Mouse (Mus musculus): ENCODE data around the gene Ewsr1. TPM values are rescaled to one million over a fixed set of nuclear protein-coding genes. Genes with fewer than 3 reads are reported as not detected.

Gene Ewsr1
- total and polyA plus RNA-seq, 3 experiments, result 399 to 1,267 (median 418) TPM

DNA sequence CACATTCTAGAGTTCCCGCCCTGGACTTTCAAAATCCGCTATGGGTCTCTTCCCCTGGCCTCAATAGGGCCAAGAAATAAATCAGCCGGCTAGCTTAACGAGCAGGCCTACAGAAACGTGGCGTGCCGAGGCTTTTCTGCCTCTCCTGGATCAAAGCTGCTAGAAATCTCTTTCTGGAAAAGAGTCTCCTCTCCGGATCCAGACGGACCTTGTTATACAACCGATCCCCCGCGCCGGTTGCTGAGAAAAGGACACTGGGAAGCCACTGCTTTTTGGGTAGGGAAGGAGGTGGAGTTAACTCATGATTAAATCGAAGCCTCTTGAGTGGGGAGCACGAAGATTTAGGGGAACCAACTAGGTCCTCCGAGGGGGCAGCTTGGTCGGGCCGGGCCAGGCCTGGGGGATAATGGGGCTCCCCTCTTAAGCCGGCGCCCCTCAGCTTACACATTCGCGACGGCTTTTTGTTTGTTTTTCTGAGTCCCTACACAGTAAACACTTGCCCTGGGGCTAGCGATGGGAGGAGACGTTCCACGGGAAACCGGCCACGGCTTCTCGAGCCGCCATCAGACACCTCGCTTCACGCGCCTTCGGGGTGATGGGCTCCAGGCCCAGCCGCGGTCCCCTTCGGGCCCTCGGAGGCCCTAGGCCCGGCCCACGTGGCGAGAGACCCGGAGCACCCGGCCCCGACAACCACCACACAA lies 881 bp downstream of the Ewsr1 start:
- peaks cover 7 to 45% of the 10 kb centered on the region in 2 experiments; a peak in 3 of 4 replicates for H3K4me1 ChIP-seq (ENCODE audit: control insufficient read depth in 1 of 2, insufficient read depth in 2 of 2)

DNA sequence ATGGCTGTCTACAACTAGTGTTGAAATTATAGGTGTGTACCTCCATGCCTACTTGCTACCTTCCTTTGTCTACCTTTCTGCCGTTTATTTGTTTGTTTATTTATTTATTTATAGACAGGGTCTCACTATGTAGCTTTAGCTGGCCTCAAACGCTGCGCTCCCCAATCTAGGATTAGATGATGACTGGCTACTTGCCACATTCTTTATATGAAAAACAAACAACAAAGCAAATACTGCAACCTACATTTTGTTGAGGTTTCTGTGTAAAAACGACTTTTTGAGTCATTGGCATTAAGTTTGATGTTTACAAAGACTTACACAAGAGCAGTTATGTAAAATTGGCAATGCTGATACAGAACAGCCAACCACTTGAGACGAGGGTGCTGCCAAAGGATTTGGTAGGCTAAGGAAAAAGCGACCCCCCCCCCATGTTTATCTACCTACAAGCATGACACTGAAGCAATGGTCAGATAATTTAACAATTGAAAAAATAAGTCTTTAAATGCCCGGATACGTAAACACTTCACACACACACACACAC lies 2.5 kb downstream of the Ewsr1 start:
- Histone ChIP-seq H3K27me3 (replicated peaks) (no peaks in the 10 kb centered on the region), H3K9me3 (replicated peaks; ENCODE audit: low read length) (no peaks in the 10 kb centered on the region), H3K4me1 (ENCODE audit: control insufficient read depth in 1 of 2, insufficient read depth in 2 of 2) (peaks cover 7 to 49% of the 10 kb centered on the region in 2 experiments; a peak in 3 of 4 replicates), H3K4me3 (replicated peaks in 1 of 3; ENCODE audit: low read depth in 2 of 3, low read length in 2 of 3, poor library complexity in 1 of 3) (peak overlapping the region; percentile 8 to 85 (median 74)), H3K4me2 (ENCODE audit: insufficient read depth, low read depth, poor library complexity, severe bottlenecking) (peak overlapping the region; percentile 97), H3K27ac (ENCODE audit: insufficient read depth, low read depth) (no peak overlapping the region), H3K36me3 (replicated peaks in 1 of 2; ENCODE audit: control insufficient read depth in 1 of 2, insufficient read depth in 1 of 2, low read length in 1 of 2) (peaks cover 16 to 47% of the 10 kb centered on the region in 2 experiments), H3K79me2 (replicated peaks; ENCODE audit: control insufficient read depth, extremely low read depth, insufficient read depth, poor library complexity, severe bottlenecking) (peaks cover 71% of the 10 kb centered on the region), H3K9ac (ENCODE audit: insufficient read depth, low read depth) (peak overlapping the region; percentile 98)
- TF ChIP-seq NELFE (IDR thresholded peaks at IDR 0.05; ENCODE audit: low read depth, low read length), result no peak
- no peak for TF ChIP-seq ZNF384 (IDR thresholded peaks at IDR 0.05; ENCODE audit: low read depth, low read length)
- no peak for TF ChIP-seq TCF12 (IDR thresholded peaks at IDR 0.05; ENCODE audit: low read depth, low read length)
- no peak for TF ChIP-seq CTCF (conservative IDR thresholded peaks at IDR 0.05 in 1 of 2, IDR thresholded peaks at IDR 0.05 in 1 of 2; ENCODE audit: low read depth in 2 of 2, low read length in 2 of 2)
- no peak for TF ChIP-seq CHD2 (IDR thresholded peaks at IDR 0.05; ENCODE audit: low read length)
- TF ChIP-seq PAX5 (IDR thresholded peaks at IDR 0.05; ENCODE audit: low read length), result no peak
- no peak for TF ChIP-seq MYC (IDR thresholded peaks at IDR 0.05; ENCODE audit: low read depth, low read length)
- no peak for TF ChIP-seq IRF4 (IDR thresholded peaks at IDR 0.05; ENCODE audit: low read depth, low read length)
- no peak for TF ChIP-seq SIN3A (IDR thresholded peaks at IDR 0.05; ENCODE audit: low read length)
- no peak for TF ChIP-seq ETS1 (conservative IDR thresholded peaks at IDR 0.05; ENCODE audit: low read depth, low read length)
- TF ChIP-seq KAT2A (IDR thresholded peaks at IDR 0.05; ENCODE audit: insufficient replicate concordance, low read length), result no peak
- TF ChIP-seq BHLHE40 (IDR thresholded peaks at IDR 0.05; ENCODE audit: low read depth, low read length), result no peak
- dilution Hi-C loops (cut with MboI; ENCODE audit: extremely low pct_ligation_motif_present, extremely low pct_unique_long_range_greater_than_20kb, low sequenced_read_pairs), result no loop called here
- DNase-seq (ENCODE audit: extremely low read depth), result no peak
- in situ Hi-C loops (cut with MboI; ENCODE audit: low pct_ligation_motif_present, low pct_unique_long_range_greater_than_20kb, low sequenced_read_pairs), result loop anchor here (5.0 kb wide), 1 partner anchor 34 kb away; no protein-coding TSS in a partner anchor

More for the DNA sequence above, 881 bp downstream of the Ewsr1 start:
- peak overlapping the region; percentile 75 for H3K27ac ChIP-seq (ENCODE audit: insufficient read depth, low read depth)
- TF ChIP-seq MYC (IDR thresholded peaks at IDR 0.05; ENCODE audit: low read depth, low read length) (0 out of 2 replicates have a peak, but pooled peaks have one; percentile 85), ZMIZ1 (IDR thresholded peaks at IDR 0.05; ENCODE audit: low read depth, low read length) (peak; percentile 5; the same call in 1 of the 2 replicates), MXI1 (IDR thresholded peaks at IDR 0.05; ENCODE audit: low read depth, low read length) (peak; percentile 81), ETS1 (conservative IDR thresholded peaks at IDR 0.05; ENCODE audit: low read depth, low read length) (no peak), MEF2A (IDR thresholded peaks at IDR 0.05; ENCODE audit: borderline replicate concordance, low read depth, low read length) (no peak), MAX (IDR thresholded peaks at IDR 0.05; ENCODE audit: low read length) (peak; percentile 83; the same call in 1 of the 2 replicates), RAD21 (IDR thresholded peaks at IDR 0.05; ENCODE audit: low read depth, low read length) (no peak), CHD1 (IDR thresholded peaks at IDR 0.05; ENCODE audit: low read depth, low read length) (peak; percentile 70), RCOR1 (conservative IDR thresholded peaks at IDR 0.05; ENCODE audit: low read depth, low read length) (0 out of 2 replicates have a peak, but pooled peaks have one; percentile 36), KAT2A (IDR thresholded peaks at IDR 0.05; ENCODE audit: insufficient replicate concordance, low read length) (no peak), MAFK (IDR thresholded peaks at IDR 0.05; ENCODE audit: insufficient replicate concordance, low read length) (no peak), NELFE (IDR thresholded peaks at IDR 0.05; ENCODE audit: low read depth, low read length) (no peak), MAZ (IDR thresholded peaks at IDR 0.05; ENCODE audit: low read depth, low read length) (no peak), SMC3 (IDR thresholded peaks at IDR 0.05; ENCODE audit: low read depth, low read length) (no peak), ZC3H11A (IDR thresholded peaks at IDR 0.05; ENCODE audit: low read depth, low read length) (no peak), SIN3A (IDR thresholded peaks at IDR 0.05; ENCODE audit: low read length) (0 out of 2 replicates have a peak, but pooled peaks have one; percentile 32)
- H3K4me3 ChIP-seq (replicated peaks in 1 of 3; ENCODE audit: low read depth in 2 of 3, low read length in 2 of 3, poor library complexity in 1 of 3), result peak overlapping the region; percentile 74 to 94 (median 85)
- H3K79me2 ChIP-seq (replicated peaks; ENCODE audit: control insufficient read depth, extremely low read depth, insufficient read depth, poor library complexity, severe bottlenecking), result peaks cover 57% of the 10 kb centered on the region
- DNase-seq (ENCODE audit: extremely low read depth), result peak; percentile 41
- H3K4me2 ChIP-seq (ENCODE audit: insufficient read depth, low read depth, poor library complexity, severe bottlenecking), result peak overlapping the region; percentile 97
- H3K9me3 ChIP-seq (replicated peaks; ENCODE audit: low read length), result no peaks in the 10 kb centered on the region
- H3K9ac ChIP-seq (ENCODE audit: insufficient read depth, low read depth), result peak overlapping the region; percentile 98
- dilution Hi-C loops (cut with MboI; ENCODE audit: extremely low pct_ligation_motif_present, extremely low pct_unique_long_range_greater_than_20kb, low sequenced_read_pairs), result no loop called here
- peaks cover 8 to 41% of the 10 kb centered on the region in 2 experiments for H3K36me3 ChIP-seq (replicated peaks in 1 of 2; ENCODE audit: control insufficient read depth in 1 of 2, insufficient read depth in 1 of 2, low read length in 1 of 2)
- no peaks in the 10 kb centered on the region for H3K27me3 ChIP-seq (replicated peaks)
- in situ Hi-C loops (cut with MboI; ENCODE audit: low pct_ligation_motif_present, low pct_unique_long_range_greater_than_20kb, low sequenced_read_pairs), result loop anchor here (5.0 kb wide), 1 partner anchor 36 kb away; no protein-coding TSS in a partner anchor
